Mouse (Mus musculus) E14TG2a.4 (cell line): ENCODE measurements around the gene Nr4a1.

ENCODE experiments used
- H3K27me3 ChIP-seq: 2 replicates; pipeline ENCODE4 v1.6.1; 2014; ENCODE audit warnings: low read length, control low read depth; ENCODE audit not compliant: insufficient read depth
- H3K36me3 ChIP-seq: 2 replicates; pipeline ENCODE4 v1.6.1; 2014; ENCODE audit warnings: low read length, control low read depth; ENCODE audit not compliant: insufficient read depth
- H3K4me1 ChIP-seq: replicated peaks from 2 replicates; pipeline ENCODE4 v1.6.1; 2014; ENCODE audit warnings: low read depth, low read length, control low read depth
- H3K4me3 ChIP-seq: replicated peaks from 2 replicates; pipeline ENCODE4 v1.5.1; 2014; ENCODE audit warnings: mild to moderate bottlenecking, low read length
- H3K9me3 ChIP-seq: 2 replicates; pipeline ENCODE4 v1.6.1; 2014; ENCODE audit warnings: low read length, control low read depth
- CTCF ChIP-seq: conservative IDR thresholded peaks from 2 replicates; pipeline ENCODE4 v1.5.1; 2014; ENCODE audit warnings: low read length
- NANOG ChIP-seq: IDR thresholded peaks from 2 replicates; pipeline ENCODE4 v1.6.1; 2014; ENCODE audit warnings: borderline replicate concordance, low read length, mixed read lengths
- POU5F1 ChIP-seq: IDR thresholded peaks from 2 replicates; pipeline ENCODE4 v1.6.1; 2014; ENCODE audit warnings: low read length, borderline replicate concordance

The Nr4a1 gene

GRCm38 (mm10) chr15:101267053-101268032 is 13.3 kb downstream of the Nr4a1 start:
- TF ChIP-seq CTCF (no peak), POU5F1 (no peak), NANOG (no peak)
- Histone ChIP-seq H3K36me3 (peaks cover 67% of the 10 kb centered on the region), H3K27me3 (no peaks in the 10 kb centered on the region), H3K9me3 (no peaks in the 10 kb centered on the region), H3K4me1 (peaks cover 96% of the 10 kb centered on the region), H3K4me3 (peak overlapping the region; percentile 84)

GRCm38 (mm10) chr15:101270101-101270820 is 16.2 kb downstream of the Nr4a1 start:
- no peaks in the 10 kb centered on the region for H3K27me3 ChIP-seq
- TF ChIP-seq NANOG (no peak), POU5F1 (no peak), CTCF (no peak)
- peak overlapping the region; percentile 84 for H3K4me3 ChIP-seq
- peaks cover 94% of the 10 kb centered on the region for H3K4me1 ChIP-seq
- no peaks in the 10 kb centered on the region for H3K9me3 ChIP-seq
- H3K36me3 ChIP-seq = peaks cover 68% of the 10 kb centered on the region

GRCm38 (mm10) chr15:101271107-101271506 is 17.0 kb downstream of the Nr4a1 start:
- TF ChIP-seq POU5F1 (no peak), NANOG (no peak), CTCF (no peak)
- peaks cover 73% of the 10 kb centered on the region for H3K36me3 ChIP-seq
- H3K4me3 ChIP-seq = peak overlapping the region; percentile 84
- H3K27me3 ChIP-seq = no peaks in the 10 kb centered on the region
- H3K9me3 ChIP-seq = no peaks in the 10 kb centered on the region
- peaks cover 94% of the 10 kb centered on the region for H3K4me1 ChIP-seq

GRCm38 (mm10) chr15:101271513-101271912 is 17.4 kb downstream of the Nr4a1 start:
- Histone ChIP-seq H3K36me3 (peaks cover 73% of the 10 kb centered on the region), H3K4me1 (peaks cover 96% of the 10 kb centered on the region), H3K4me3 (peak overlapping the region; percentile 84), H3K9me3 (no peaks in the 10 kb centered on the region), H3K27me3 (no peaks in the 10 kb centered on the region)
- no peak for TF ChIP-seq CTCF
- no peak for TF ChIP-seq POU5F1
- TF ChIP-seq NANOG = no peak

- TF ChIP-seq CTCF = no peak
- TF ChIP-seq POU5F1 = no peak
- no peak for TF ChIP-seq NANOG
- H3K9me3 ChIP-seq = no peaks in the 10 kb centered on the region
- no peak overlapping the region for H3K4me3 ChIP-seq
- H3K4me1 ChIP-seq = peaks cover 98% of the 10 kb centered on the region
- H3K36me3 ChIP-seq = peaks cover 62% of the 10 kb centered on the region
- H3K27me3 ChIP-seq = no peaks in the 10 kb centered on the region
These were observed 20.3 kb downstream of the Nr4a1 start for GRCm38 (mm10) chr15:101274380-101274779.

- Histone ChIP-seq H3K4me3 (peak overlapping the region; percentile 54), H3K36me3 (peaks cover 31% of the 10 kb centered on the region), H3K9me3 (no peaks in the 10 kb centered on the region), H3K4me1 (peaks cover 93% of the 10 kb centered on the region), H3K27me3 (no peaks in the 10 kb centered on the region)
- TF ChIP-seq NANOG = peak; percentile 50; the same call in 1 of the 2 replicates
- TF ChIP-seq POU5F1 = no peak
These were observed 23.4 kb downstream of the Nr4a1 start for GRCm38 (mm10) chr15:101277351-101277899.

GRCm38 (mm10) chr15:101278589-101278988 is 24.5 kb downstream of the Nr4a1 start:
- Histone ChIP-seq H3K36me3 (peaks cover 19% of the 10 kb centered on the region), H3K4me1 (peaks cover 93% of the 10 kb centered on the region), H3K4me3 (peak overlapping the region; percentile 54), H3K27me3 (no peaks in the 10 kb centered on the region), H3K9me3 (no peaks in the 10 kb centered on the region)
- TF ChIP-seq POU5F1 (no peak), CTCF (no peak), NANOG (peak; percentile 33; the same call in 1 of the 2 replicates)

GRCm38 (mm10) chr15:101279430-101279999 is 25.4 kb downstream of the Nr4a1 start:
- no peaks in the 10 kb centered on the region for H3K9me3 ChIP-seq
- H3K4me1 ChIP-seq = peaks cover 84% of the 10 kb centered on the region
- TF ChIP-seq POU5F1 (no peak), CTCF (no peak), NANOG (no peak)
- H3K4me3 ChIP-seq = peak overlapping the region; percentile 48; the same call in 1 of the 2 replicates
- peaks cover 10% of the 10 kb centered on the region for H3K36me3 ChIP-seq
- H3K27me3 ChIP-seq = no peaks in the 10 kb centered on the region
